Mouse (Mus musculus) right cerebral cortex, postnatal 25 days (tissue): ENCODE measurements at regions not wholly inside any gene's neighbourhood (a gene's known extent, or its start where the extent isn't known, plus 50 kb on each side); places are given as distances from the start of the nearest gene placed in this dataset.

Experiments
- DNase-seq: peaks from one replicate; pipeline ENCODE4 v3.0.0; 2022

DNA sequence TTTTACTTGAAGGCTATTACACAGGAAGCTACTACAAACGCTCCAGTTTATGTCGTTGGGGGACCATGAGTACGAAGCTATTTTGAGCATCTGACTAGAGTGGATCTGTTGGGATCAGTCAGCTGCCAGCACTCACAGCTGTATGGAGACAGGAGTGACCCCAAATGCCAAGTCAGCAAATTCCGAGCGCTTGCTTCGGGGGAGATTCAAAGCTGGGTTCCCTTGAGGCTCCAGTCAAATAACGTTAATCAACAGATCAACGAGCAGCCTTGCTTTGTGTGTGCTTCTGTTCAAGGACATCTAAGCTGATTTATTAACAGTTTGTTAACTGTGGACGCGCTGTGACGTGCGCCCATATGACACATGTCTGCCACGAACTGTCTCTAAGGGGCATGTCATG is 349.5 kb downstream of the Ajap1 start:
- DNase-seq, result no peak

DNA sequence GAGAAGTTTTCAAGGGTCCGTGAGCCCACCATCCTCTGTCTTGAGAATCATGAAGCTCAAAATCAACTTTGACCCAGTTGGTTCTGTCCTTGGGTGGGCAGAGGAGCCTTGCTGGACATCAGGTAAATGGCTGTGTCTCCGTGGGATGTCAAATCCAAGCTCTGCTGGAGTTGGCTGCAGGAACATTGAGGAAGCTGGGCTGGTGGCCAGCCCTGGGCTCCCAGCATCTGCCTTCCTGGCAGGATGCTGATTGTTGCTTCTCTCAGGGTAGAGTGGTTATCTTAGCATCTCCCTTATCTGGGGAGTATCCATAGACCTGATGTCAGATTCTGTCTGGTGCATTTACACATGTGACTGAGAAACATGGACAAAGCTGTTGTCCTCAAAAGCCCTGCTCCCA is 353.3 kb downstream of the Ajap1 start:
- peak; percentile 46 for DNase-seq

- DNase-seq, result no peak
Observed at GRCm38 (mm10) chr4:153128162-153128561, 354.4 kb downstream of the Ajap1 start.

- DNase-seq, result no peak
Observed at GRCm38 (mm10) chr4:153120480-153120879, 362.1 kb downstream of the Ajap1 start.

DNA sequence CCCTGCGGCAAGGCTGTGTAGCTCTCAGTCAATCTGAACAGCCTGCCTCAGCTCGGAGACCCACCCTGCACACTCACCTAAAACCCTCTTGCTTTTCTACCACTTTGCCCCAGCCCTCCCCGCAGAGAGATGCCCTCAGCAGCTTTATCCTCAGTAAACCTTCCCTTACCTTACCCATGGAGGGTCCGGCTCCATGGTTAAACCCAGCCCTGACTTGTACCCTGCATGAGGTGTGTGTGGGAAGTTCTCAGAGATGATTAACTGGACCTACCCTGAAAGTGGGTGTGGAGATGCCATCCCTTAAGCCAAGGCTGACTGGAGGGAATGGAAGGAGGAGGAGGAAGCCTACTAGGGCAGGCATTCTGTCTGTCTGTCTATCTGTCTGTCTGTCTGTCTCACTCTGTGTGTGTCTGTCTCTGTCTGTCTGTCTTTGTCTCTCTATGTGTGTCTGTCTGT is 362.9 kb downstream of the Ajap1 start:
- DNase-seq, result no peak

DNA sequence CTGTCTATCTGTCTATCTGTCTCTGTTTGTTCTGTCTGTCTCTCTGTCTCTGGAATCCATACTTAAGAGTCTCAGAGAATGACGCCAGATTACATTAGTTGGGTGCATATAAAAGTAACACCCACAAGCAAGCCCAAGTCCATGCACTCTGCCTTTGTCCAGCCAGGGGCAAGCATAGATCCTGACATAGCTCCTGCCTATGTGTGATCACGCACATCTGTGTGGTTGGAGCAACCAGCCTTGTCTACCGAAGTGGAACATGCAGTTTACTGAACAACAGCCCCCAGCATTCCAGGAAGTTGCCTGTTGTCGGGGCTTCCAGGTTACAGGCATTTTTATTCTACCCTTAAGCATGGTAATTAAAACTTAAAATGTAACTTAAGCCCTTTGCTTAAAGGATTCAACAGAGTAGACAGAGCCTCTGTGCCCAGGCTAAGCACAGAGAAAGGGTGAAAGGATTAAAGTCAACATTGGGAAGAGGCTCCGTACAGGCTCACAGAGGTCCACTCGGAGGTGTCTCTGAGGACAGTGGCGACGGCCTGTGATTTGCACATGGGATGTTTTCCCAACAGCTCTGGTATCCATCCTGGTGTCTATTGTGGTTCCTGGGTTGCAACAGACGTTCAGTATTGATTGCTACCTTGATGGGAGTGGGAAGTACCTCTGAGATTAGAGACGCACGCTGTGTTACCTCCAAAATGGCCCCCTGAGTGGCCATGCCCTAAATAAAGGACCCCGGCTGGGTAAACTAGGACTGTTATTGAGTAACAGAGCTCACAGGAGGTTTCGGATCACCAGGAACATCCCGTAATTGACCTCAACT is 363.6 kb downstream of the Ajap1 start:
- DNase-seq, result no peak

DNA sequence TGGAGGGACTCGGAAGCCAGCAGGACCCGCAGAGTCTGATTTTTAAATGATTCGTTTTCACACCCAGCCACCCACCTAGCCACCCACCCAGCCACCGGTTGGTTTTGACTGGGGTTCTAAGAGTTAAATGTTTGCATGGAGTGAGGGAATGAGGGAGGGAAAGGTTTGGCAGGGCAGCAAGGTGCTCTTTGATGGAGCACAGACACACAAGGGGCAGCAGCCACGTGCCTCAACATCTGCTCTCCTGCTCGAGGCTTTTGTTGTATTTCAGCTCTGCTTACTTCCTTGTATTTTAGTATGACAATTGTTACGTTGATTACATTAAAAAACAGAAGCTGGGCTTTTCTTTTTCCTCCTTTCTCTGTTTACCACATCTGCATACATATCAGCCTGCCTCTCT is 367.6 kb downstream of the Ajap1 start:
- no peak for DNase-seq

GRCm38 (mm10) chr4:153113577-153113976 is 369.0 kb downstream of the Ajap1 start:
- DNase-seq, result no peak

DNA sequence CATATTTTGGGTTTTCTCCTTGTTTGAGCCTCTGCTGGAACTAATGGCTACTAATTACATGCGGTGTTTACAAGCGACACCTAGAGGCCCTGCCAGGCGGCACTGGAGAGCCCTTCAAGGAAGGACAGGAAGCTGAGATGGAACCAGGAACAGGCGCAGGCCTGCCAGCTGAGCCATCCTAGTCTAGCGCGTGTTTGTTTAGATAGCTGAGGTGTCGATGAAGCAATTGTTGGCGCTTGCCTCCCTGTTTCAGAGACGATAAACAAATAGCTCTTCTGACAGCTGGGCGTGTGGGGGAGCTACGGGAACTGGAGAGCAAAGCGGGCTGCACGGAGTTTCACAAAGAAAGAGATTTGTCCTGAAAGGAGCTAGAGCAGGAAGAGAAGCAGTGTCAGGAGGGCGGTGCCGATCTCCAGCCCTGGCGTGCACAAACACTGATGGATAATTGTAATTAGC is 372.3 kb downstream of the Ajap1 start:
- peak; percentile 12 for DNase-seq

GRCm38 (mm10) chr4:153098591-153098990 is 384.0 kb downstream of the Ajap1 start:
- no peak for DNase-seq

DNA sequence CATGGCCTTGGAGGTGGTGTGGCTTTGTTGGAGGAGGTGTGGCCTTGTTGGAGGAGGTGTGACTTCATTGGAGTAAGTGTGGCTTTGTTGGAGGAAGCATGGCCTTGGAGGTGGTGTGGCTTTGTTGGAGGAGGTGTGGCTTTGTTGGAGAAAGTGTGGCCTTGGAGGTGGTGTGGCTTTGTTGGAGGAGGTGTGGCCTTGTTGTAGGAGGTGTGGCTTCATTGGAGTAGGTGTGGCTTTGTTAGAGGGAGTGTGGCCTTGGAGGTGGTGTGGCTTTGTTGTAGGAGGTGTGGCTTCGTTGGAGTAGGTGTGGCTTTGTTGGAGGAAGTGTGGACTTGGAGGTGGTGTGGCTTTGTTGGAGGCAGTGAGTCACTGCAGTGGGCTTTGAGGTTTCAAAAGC is 385.0 kb downstream of the Ajap1 start:
- DNase-seq, result no peak

GRCm38 (mm10) chr4:153093129-153093528 is 389.5 kb downstream of the Ajap1 start:
- DNase-seq, result no peak

DNA sequence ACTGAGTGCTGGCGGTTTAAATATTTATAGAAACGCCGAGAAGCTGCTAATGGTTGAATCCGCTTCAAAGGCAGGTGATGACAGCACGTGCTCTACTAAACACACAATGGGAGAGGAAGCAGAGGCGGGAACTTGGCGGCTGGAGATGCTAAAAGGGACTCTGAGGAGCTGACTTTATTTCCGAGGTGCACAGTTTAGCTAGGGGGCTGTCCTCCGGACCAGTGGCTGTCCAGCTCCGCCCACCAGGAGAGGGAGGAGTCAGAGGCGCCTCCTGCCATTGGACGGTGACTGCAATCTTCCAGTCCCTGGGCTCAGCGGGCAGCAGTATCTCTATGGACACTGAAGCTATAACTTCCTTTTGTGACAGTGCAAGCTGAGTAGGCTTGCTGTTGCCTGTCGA is 400.4 kb downstream of the Ajap1 start:
- no peak for DNase-seq

DNA sequence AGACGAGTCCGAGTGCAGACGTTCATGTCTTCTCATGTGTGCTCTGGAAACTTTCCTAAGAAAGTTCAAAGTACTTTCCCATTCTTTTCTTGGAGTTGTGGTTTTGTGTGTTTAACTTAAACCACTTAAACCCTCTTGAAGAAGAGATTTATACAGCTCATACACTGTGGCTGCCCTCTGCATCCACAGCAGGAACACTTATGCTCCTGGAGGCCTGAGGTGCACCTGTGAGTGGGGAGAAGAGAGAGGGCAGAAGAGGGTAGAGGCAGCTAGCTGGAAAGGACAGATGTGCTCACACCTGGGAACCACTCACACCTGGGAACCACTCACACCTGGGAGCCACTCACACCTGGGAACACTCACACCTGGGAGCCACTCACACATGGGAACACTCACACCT is 408.0 kb downstream of the Ajap1 start:
- DNase-seq, result no peak

GRCm38 (mm10) chr4:153070190-153070745 is 412.3 kb downstream of the Ajap1 start:
- no peak for DNase-seq

- no peak for DNase-seq
Observed at GRCm38 (mm10) chr4:153068484-153069033, 414.1 kb downstream of the Ajap1 start.

GRCm38 (mm10) chr4:153064021-153064605 is 418.5 kb downstream of the Ajap1 start:
- DNase-seq, result no peak

GRCm38 (mm10) chr4:153063402-153063801 is 419.2 kb downstream of the Ajap1 start:
- no peak for DNase-seq

DNA sequence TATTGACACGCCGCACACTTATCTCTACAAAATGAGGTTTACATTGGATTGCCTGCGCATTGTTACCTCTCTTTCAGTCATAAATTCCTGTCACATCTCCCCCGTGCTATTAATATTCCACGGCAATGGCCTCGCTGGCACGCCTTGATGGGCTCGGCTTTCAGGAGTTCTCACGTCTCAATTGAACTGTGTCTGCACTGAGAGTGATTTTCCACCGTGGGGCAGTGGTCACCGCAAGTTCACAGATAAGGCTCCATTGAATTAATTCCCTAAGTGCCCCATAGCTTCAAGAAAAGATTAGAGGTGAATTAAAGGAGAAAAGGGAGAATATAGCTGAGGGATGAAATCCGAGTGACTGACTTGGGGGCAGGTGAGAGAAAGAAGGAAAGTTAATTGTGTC is 424.5 kb downstream of the Ajap1 start:
- DNase-seq, result no peak

GRCm38 (mm10) chr4:153023711-153024110 is 458.9 kb downstream of the Ajap1 start:
- DNase-seq, result no peak

- no peak for DNase-seq
Observed at GRCm38 (mm10) chr4:153019211-153019610, 463.4 kb downstream of the Ajap1 start.

GRCm38 (mm10) chr4:153018138-153018921 is 464.3 kb downstream of the Ajap1 start:
- DNase-seq, result peak; percentile 61

DNA sequence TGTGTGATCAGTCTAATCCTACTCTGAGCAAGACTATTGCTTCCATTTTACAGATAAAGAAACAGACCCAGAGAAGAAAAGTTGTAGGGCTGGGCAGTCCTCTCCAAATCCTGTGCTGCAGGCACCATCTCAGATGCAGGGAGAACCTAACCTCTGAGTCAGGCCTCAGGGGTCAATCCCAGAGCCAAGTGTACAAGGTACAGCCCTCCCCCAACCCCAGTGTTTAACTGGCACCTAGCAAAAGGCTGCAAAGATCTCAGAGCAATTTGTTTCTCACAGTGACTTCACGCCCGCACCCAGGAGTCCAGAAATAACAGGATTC is 464.8 kb downstream of the Ajap1 start:
- no peak for DNase-seq
